Mouse (Mus musculus): ENCODE data around the gene Gm21852. TPM values are rescaled to one million over a fixed set of nuclear protein-coding genes. Genes with fewer than 3 reads are reported as not detected.
"Not testable (repeated sequence)": the region's sequence is repeated elsewhere in the genome, so short reads cannot be mapped to it uniquely, and the experiment has no call there.

The Gm21852 gene
- not detected in 2 replicates for total RNA-seq (2021)
- long read RNA-seq, experiment 1, result 0 reads
- long read RNA-seq, experiment 2, result 0 reads

DNA sequence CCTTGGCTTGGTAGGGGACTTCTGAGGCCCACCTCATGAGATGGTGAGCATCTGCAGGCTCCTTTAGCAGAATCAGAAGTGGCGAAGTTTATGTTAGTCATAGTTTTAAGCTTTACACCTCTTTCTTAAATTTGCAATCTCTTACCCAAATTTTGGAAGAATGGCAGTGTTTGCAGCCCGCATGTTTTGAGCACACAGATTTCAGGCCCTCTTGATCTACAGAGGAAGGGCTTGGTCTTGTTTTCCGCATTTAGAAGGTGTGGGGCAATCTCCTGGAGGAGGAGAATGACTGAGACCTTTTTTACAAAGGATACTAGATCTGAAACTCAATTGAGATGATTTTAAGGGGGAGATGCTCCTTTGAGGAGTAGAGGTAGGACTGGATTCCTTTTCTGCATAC lies at the start of gene Gm21852:
TSS of gene Gm21852 (minus strand) at position 101 of the 400 bp plus-strand sequence.
- not testable (repeated sequence) for DNase-seq

Small RNA genes lying within 50 kb of the gene (microRNA-seq; reads per million reads assigned to microRNA genes)
- gene Gm27466 (0 reads per million in 2 experiments), gene Gm28018 (0 reads per million in 2 experiments)

Other genes starting within 250 kb of the Gm21852 start
- not detected in 2 replicates for gene Gm21797, start 123.8 kb upstream of the Gm21852 start, total RNA-seq (2021)
- not detected in 2 replicates for gene Gm20795, start 152.9 kb upstream of the Gm21852 start, total RNA-seq (2021)

Measured in adrenal gland, postnatal 14 days (tissue).